Mouse (Mus musculus) lung, adult 2 months (tissue): ENCODE data around the gene Spon1.

ENCODE experiments used
- CTCF ChIP-seq: fragments of 200-500 bp; IDR thresholded peaks from 2 replicates; pipeline ENCODE4 v1.5.1; 2011; ENCODE audit warnings: mild to moderate bottlenecking, low read length, control low read depth; ENCODE audit not compliant: insufficient read depth
- POLR2A ChIP-seq: fragments of 200-500 bp; IDR thresholded peaks from 2 replicates; pipeline ENCODE4 v1.6.1; 2011; ENCODE audit warnings: low read depth, mild to moderate bottlenecking, control low read depth, low read length, borderline replicate concordance; ENCODE audit errors: extremely low read depth

DNA sequence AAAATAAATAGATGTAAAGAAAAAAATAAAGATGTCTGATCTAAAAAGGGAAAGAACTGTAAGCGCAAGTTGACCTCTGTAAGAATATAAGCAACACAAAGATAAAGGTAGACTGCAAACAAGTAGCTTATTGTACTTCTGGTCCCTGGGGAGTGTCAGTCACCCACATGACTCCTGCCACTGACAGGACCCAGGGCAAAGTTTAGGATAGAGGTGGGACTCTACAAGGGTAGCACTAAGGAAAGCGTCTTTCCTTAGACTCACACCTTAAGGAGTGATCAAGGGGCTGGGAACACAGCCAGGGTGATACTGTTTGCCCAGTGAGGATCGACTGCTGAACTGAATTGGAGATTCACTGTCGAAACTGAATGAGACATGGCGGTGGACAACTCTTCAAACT is 323.1 kb downstream of the Spon1 start:
- no peak for TF ChIP-seq CTCF
- no peak for TF ChIP-seq POLR2A
